Mouse (Mus musculus) cerebellum, postnatal 4 days (tissue): ENCODE data around the gene Mreg.

Source experiments
- DNase-seq, 2 experiments: peaks; one replicate each; pipeline ENCODE4 v3.0.0; 2022; ENCODE audit warnings: low spot score in 2 of 2, mixed read lengths in 1 of 2

Gene Mreg

GRCm38 (mm10) chr1:72227546-72227945 is 15.4 kb upstream of the Mreg start:
- DNase-seq = no peak

- DNase-seq = no peak
These were observed 14.9 kb upstream of the Mreg start for GRCm38 (mm10) chr1:72226887-72227481.

- peak; percentile 10 to 15 for DNase-seq
These were observed 14.2 kb upstream of the Mreg start for GRCm38 (mm10) chr1:72226172-72226886.

- DNase-seq = peak; percentile 42 to 70
These were observed 13.6 kb upstream of the Mreg start for GRCm38 (mm10) chr1:72225720-72226171.

- no peak for DNase-seq
These were observed 13.1 kb upstream of the Mreg start for GRCm38 (mm10) chr1:72225054-72225718.

- DNase-seq = peak in 1 of 2 experiments; percentile 30
These were observed 7.9 kb upstream of the Mreg start for GRCm38 (mm10) chr1:72220008-72220407.

GRCm38 (mm10) chr1:72219116-72219515 is 7.0 kb upstream of the Mreg start:
- no peak for DNase-seq

- no peak for DNase-seq
These were observed 6.5 kb upstream of the Mreg start for GRCm38 (mm10) chr1:72218626-72219025.

GRCm38 (mm10) chr1:72216761-72217160 is 4.7 kb upstream of the Mreg start:
- DNase-seq = no peak

- DNase-seq = no peak
These were observed 3.1 kb upstream of the Mreg start for GRCm38 (mm10) chr1:72215174-72215573.

- no peak for DNase-seq
These were observed 2.4 kb upstream of the Mreg start for GRCm38 (mm10) chr1:72214470-72214961.

- DNase-seq = no peak
These were observed 1.8 kb upstream of the Mreg start for GRCm38 (mm10) chr1:72213954-72214353.

GRCm38 (mm10) chr1:72210803-72211679 is 1.1 kb downstream of the Mreg start:
- no peak for DNase-seq

GRCm38 (mm10) chr1:72208095-72208494 is 4.0 kb downstream of the Mreg start:
- no peak for DNase-seq

- DNase-seq = no peak
These were observed 7.0 kb downstream of the Mreg start for GRCm38 (mm10) chr1:72205113-72205512.

GRCm38 (mm10) chr1:72203204-72203603 is 8.9 kb downstream of the Mreg start:
- DNase-seq = no peak

GRCm38 (mm10) chr1:72202705-72203104 is 9.4 kb downstream of the Mreg start:
- DNase-seq = no peak

- DNase-seq = no peak
These were observed 10.0 kb downstream of the Mreg start for GRCm38 (mm10) chr1:72202068-72202467.

GRCm38 (mm10) chr1:72201126-72201525 is 11.0 kb downstream of the Mreg start:
- no peak for DNase-seq

GRCm38 (mm10) chr1:72198142-72198806 is 13.8 kb downstream of the Mreg start:
- no peak for DNase-seq
